Mouse (Mus musculus) thymus, adult 18-20 months (tissue): ENCODE measurements around the gene Atp1a4.

Experiments used
- DNase-seq, 2 experiments: peaks; one replicate each; pipeline ENCODE4 v3.0.0; 2022; ENCODE audit warnings: mixed read lengths in 2 of 2

Gene Atp1a4

DNA sequence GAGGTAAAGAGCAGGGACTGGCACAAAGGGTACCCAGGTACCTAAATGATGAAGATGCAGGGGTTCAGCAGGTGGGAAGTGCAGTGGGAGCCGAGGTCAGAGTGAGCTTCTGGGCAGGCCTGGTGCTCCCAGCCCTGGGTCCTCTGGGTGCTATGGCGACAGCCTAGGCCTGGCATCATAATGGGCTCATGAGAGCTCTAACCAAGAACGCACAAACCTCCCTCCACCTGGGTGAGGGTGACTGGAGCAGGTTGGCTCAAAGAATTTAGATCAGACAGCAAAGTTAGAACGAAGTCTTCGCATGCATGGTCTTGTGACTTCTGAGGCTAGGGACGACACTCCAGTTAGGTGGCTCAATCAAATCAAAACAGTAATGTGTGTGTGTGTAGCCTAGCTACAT is at the start of gene Atp1a4:
TSS of gene Atp1a4 (minus strand) at position 101 of the 400 bp plus-strand sequence.
- DNase-seq = no peak

DNA sequence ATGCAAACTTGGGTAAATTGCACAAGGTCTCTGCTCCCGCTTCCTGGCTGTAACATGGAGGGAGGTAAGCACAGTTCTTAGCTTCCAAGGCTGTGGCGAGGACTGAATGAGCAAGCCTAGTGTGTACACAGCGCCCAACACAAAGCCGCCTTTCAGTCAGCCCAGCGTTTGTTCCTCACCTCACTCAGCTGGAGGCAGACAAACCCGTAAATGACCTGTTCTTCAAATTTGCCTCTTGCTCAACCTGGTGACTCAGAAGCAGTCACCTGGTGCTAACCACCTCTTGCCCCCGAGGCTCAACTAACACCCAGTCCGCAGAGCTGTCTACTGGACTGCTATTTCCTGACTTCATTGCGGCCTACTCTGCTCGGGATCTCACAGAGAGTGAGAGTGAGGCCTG is 49.7 kb upstream of the Atp1a4 start:
- no peak for DNase-seq

DNA sequence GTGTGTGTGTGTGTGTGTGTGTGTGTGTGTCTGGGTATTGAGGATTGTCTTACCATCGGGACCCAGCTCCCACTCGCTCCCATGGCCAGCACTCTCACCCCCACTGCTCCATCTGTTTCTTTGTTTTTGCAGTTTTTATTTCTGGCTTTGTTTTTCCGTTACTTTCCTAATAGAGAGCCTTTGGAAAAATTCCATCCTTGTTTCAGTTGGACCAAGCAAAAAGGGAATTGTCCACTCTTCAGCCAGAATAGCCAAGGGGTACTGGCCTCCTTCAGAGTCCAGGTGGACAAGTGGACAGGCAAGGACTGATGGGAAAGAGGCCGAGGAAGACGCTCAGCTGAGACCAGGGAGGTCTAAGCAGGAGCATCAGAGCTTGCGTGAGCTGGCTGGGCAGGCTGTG is 48.7 kb upstream of the Atp1a4 start:
- DNase-seq = no peak

DNA sequence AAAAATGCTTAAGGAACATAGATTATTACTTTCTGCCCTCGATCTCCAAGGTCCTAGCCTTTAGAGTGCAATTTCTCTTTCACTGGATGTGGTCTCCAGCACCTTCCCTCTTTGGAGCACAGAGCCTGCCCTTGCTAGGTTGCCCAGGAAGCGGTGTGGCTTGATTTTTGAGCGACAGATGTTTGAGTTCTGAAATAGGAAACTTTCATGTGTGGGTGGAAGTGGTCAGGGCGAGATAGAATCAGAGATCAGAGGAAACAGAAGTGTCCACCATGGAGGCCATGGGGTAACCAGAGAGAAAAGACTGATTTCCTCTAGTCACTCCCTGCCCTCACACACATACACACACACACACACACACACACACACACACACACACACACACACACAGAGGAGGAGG is 48.0 kb upstream of the Atp1a4 start:
- DNase-seq = no peak

DNA sequence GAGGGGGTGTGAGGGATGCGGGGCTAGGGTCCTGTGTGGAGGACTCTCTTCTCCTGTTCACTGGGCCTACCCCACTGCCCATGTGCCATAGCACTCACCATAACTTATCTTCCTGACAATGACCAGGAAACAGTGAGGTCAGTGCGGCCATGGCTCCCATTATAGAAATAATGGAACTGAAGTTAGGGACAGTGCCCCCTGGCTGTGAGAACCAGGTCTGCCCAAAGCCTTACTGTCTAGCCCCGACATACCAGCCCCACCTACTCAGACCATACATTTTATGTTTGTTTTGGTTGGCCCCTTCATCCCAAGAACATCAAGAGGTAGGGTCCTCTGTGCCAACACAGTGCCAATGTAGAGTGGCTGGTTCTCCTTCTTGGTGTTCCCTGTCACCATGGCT is 47.4 kb upstream of the Atp1a4 start:
- DNase-seq = no peak

DNA sequence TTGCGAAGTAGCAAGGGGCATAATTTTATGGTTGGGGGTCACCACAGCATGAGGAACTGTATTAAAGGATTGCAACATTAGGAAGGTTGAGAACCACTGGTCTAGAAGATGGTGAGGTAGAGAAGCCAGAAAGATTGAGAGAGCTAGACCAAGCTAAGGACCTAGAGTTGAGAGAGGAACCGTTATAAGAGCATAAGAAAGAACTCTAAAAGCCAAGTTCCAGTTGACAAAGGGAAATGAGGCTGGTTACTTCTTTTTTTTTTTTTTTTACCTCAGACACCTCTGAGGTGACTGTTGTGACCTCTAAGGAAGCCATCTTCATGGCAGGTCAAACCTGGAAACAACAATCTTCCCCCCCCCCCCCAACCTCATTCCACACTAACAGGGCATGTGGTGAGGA is 46.9 kb upstream of the Atp1a4 start:
- no peak for DNase-seq

DNA sequence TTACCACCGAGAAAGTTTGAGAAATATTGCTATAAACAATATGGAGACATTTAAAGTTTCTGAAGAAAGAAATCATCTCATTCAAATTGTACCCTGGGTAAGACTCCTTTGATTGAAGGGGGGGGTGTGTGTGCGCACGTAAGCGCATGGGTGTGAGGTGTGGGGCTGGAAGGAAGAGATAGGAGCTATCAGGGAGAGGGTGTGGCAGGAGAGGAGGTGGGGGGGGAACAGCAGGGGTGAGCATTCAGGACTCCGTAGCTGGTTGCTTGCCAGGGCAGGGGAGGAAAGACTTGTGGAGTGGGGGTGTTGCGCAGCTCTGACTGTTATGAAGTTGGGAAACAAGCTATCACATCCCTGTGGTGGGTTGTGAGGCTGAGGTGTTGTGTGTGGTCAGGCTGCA is 46.2 kb upstream of the Atp1a4 start:
- no peak for DNase-seq

DNA sequence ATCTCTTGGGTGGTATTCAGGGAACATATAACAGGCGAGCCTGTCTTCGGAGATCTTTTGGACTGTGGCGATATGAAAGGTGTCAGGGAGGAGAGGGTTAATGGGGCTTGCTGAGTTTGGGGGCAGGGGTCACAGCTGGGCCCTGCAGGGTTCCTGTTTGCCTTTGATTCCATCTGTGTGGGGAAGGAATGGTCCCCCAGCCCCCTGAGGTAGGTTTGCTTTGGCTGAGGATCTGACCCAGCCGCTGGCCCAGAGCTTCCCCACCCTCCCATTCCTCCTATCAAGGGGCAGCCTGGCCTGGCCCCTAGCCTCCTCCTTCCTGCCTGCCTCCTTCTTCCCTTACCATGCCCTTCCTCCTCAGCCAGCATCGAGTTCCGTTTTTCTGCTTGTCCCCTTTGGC is 44.6 kb upstream of the Atp1a4 start:
- no peak for DNase-seq

DNA sequence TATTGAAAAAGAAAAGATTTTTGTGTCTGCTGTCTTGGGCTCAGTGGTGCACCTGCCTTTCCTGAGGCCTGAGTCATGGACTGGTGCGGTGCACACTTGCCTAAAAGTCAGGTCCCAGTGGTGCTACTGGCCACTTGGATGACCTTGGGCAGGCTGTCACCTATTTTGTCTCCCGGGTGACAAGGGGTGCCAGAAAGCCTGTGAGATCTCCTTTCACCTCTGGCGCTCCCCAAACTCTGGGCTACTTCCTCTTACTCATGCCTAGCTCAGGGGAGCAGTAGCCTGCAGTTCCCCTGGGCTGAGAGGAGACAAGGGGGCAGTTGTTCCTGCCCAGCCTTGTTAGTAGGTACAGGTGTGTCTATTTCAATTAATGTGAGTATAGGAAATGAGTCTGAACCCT is 44.1 kb upstream of the Atp1a4 start:
- no peak for DNase-seq

DNA sequence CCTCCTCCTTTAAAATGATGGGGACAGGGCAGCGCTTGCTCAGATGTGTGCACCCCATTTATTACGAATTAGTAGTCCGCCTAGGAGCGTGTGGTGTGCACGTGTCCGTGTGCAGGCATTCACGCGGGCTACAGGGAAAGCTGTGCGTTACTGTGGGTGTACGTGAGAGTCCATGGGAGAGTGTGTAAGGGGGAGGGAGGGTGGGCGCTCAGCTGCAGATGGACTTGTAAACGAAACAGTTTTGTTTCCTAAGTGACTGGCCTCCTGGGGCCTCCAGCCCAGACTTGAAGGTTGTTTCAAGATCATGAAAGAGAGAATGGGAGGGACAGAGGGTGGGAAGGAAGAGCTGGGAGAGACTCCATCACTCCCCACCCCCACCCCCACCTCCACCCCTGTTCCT is 43.0 kb upstream of the Atp1a4 start:
- DNase-seq = no peak

DNA sequence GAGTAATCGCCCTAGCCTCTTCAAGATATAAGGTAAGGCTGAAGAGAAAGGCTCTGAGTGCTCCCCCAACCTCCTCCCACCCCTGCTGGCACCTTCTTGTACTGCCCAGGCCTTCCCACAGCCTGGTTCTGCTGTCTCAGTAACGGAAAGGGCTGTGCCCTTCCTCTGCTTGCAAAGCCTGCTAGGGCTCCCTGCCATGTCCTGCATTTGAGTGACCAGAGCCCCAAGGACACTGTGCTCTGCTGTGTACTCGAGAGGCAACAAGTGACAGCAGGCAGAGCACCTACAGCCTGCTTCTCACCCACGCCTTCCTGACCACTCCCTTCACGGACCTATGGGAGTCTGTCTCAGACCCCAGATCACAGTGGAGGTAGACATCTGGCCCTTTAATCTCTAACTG is 42.0 kb upstream of the Atp1a4 start:
- DNase-seq = no peak

DNA sequence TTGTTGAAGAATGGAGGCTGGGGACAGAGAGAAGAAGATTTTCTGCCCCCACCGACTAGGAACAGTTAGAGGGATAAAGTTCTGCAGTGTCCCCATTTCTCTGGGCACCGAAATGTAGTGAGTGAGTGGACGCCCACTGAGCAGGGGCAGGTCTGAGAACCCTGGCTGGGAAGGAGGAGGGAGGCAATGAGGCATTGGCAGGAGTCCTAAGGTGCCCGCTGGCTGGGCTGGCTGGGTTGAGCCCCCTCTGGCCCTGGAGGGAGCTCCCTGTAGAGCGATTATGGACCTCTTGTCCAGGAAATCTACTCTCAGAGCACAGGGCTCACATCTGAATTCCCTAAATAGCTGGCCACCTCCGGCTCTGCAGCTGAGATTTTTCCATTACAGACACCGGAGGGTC is 41.3 kb upstream of the Atp1a4 start:
- DNase-seq = no peak

DNA sequence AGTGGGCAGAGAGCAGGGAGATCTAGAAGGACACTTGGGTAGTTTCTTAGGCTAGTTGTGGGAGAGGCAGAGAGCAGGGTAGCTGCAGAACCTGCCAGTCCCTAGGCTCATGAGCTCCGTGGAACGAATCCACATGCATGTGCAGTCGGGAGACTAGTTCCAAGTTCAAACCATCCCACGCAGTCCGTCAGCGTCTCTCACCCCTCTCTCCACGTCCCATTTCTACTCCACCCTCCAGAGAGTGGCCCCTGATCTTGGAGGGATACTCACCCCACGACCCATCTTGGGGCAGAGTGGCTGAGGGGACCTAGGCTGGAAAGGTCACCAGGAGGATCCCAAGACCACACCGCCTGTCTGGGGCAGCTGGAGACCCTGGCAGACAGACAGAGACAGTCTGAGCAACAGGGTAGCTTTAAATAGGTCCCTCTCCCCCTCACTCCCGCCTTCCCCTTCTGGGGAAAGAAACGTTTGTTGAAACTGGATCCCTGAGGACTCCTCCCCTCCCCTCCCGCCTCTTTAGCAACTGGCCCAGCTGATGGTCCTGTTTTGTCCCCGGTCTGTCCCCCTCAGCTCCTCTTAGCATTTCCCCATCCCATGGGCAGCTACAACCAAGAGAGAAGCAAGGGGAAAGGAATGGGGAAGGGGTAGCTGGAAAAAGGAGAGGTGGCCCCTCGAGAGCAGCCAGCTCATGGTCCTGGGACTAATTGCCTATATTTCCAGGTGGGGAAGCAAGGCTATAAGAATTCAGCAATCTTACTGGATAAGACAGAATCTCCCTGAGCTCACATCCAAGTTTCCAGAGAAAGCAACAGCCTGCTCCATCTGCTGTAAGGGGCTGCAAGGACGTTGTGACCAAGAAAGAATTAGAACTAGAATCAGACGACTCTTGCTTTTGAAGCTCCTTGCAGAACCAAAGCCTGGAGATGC is 39.7 kb upstream of the Atp1a4 start, which contains the start of gene Atp1a2:
TSS of gene Atp1a2 (minus strand) at position 454 of the 927 bp plus-strand sequence.
- DNase-seq = no peak

DNA sequence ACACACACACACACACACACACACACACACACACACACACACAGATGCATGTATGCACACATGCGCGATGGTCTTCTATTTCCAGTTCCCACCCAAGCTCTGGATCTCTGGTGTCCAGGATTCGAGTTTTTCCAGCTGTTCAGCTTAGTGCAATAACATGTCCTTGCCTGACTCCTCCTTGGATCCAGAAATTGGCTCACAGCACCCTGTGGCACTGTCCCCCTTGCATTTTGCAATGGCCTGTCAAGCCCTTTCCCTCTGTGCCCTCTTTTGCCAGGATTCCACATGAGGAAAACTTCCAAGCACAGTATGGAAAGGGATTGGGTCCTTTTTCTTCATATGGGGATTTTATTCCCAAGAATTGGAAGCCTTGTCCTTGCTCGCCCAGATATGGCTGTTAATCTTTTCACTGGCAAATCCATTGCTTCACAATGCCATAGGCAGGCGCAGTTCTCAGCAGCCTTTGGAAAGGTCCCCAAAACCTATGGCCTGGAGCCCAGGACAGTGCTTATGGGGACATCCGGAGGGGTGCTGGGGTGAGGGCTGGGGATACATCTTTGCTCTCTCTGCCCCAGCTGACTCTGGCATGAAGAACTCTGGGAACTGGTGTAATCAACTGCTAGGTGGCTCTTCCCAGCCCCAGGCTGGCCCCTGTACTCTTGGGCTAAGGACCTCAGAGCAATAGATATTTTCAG is 38.7 kb upstream of the Atp1a4 start:
- DNase-seq = no peak

DNA sequence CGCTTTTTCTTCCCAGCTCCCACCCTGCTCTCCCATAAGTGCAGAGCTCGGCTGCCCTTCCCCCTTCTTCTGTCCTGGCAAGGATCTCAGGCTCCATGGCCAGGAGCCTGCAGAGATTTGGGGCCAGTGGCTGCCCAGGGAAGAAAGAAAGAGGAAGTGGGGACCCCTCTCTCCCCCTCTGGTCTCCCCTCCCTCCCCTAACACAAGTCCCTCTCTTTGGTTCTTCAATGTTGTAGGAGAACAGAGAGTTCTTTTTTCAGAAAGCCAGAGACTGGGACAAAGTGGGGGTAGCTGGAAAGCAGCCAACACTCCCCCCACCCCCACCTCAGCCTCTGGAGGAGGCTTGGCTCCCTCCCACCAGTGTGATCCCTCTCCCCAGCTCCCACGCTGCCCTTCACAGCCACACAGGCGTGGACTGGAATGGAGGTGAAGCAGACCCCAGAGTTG is 37.6 kb upstream of the Atp1a4 start:
- no peak for DNase-seq

DNA sequence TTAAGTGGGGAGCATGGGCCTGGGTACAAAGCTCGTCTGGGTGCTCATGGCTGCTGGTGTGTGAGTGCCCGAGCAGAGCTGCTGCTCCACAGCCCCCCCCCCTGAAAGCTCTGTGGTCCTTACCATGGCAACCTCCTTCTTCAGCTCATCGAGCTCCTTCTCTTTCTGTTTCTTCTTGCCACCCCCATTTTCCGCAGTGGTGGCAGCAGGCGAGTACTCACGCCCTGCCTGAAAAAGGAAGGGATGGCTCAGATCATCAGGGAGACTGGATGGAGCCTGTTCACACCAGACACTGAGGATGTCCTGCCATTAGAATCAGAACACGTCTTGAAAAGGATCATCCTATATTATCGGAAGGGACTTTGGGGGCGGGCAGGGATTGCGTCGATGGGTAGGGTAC is 35.2 kb upstream of the Atp1a4 start:
- no peak for DNase-seq

DNA sequence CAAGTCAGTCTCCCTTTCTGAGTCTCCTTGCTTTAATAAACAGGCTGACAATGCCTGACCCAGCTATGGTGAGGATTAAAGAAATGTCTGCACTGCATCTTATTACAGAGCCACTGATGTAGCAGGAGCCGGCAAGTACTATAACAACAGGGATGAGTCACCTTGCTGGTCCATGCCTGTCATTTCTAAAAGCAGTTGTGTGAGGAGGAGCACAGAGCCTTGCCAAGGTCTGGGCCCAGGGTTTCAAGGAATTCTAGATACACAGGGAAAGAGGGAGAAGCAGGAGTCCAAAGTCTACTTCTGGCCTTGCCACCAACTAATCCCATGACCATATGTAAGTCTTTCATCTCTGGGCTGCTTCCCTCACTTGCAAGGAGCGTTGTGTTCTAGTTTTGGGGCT is 34.7 kb upstream of the Atp1a4 start:
- DNase-seq = no peak

DNA sequence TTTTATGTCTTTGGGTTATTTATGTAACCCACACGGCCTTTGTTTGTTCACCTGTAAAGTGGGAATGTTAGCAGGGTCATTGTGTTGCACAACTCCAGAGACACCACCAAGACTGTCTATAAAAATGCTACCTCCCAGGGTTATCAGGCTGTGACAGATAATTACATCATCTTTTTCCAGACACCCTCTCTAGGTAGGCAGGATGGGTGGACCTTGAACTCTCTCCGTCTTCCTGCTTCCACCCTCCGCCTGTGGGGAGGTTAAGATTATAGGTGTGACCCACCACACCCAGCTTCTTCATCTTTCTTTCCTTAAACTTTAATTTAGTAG is 31.4 kb upstream of the Atp1a4 start:
- no peak for DNase-seq

DNA sequence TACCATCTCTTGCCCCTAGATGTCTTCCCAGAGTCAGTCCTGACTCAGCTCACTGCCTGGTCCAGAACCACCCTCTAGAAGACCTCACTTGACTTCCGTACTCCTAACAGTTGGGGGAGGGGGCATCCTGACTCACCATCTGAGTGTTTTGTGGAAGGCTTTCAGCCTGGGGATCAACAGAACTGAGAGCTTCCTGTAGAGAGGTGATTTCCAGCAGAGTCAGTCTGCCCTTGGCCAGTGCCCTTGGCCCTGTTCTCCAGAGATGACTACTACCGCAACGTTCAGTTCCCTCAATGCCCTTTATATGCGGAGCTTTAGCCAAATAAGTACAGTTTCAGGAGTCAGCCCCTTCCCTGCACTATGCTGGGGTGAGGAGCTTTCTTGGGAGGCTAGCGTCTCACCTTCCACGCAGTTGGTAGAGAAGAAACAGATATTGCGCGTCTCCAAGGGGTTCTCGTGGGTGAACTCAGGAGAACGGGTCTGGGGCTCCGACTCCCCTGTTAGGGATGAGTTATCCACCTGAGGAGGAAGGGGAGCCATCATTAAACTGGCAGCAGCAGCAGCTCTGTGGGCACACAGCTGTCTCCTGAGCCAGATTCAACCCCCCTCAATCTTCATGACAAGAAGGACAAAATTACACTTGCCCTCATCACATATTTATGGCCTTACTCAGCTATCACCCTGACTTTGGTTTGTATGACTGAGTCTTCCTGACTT is 30.8 kb upstream of the Atp1a4 start:
- no peak for DNase-seq

DNA sequence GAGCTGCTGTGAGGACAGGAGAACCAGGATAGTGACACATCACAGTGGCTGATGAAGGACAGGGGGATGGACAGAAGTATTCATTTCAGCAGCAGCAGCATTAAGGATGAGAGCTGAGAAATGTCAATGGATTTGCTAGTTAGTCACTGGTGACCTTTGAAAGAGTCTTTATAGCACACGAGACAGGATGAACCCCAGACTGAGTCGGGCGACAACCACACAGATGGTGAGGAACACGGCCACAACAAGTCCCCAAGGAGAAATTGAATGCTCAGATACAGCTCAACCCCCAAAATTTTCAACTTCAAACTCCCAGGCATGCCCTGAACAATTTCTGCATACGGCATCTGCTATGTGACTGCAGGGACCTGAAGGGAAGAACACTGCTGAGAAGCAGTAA is 28.5 kb upstream of the Atp1a4 start:
- DNase-seq = no peak

DNA sequence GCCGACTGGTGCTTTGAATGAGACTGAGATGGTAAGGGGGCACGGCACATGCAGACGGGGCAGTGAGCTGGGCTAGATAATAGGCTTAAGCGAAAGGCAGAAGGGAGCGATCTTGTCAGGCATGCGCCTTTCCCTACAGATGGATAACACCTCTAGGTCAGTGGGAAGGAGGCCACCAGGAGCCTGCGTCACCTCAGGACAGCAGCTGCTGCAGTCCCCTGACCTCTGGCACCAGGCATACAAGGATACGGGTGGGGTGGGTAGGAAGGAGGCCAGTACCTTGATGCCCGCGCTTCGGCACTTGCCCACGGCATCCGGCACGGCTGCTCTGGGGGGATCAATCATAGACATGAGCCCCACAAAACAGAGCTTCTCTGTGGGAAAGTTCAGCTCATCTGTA is 26.0 kb upstream of the Atp1a4 start:
- no peak for DNase-seq

DNA sequence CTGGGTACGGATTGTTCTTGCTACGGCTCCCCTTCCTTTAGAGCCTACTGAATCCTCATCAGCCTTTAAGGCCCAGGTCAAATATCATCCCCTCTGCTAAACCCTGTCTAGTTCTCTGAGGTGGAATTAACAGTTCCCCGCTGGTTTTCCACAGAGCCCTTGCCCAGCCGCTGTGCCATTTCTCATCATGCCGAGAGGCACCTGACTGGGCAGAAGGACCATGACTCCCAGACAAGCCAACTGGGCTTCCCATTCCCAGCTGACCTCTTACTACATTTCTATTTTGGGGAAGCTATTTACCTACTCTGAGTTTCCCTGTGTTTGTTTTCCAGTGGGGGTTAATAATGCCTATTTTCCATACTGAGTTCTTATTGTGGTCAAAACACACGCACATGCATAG is 24.9 kb upstream of the Atp1a4 start:
- DNase-seq = no peak

DNA sequence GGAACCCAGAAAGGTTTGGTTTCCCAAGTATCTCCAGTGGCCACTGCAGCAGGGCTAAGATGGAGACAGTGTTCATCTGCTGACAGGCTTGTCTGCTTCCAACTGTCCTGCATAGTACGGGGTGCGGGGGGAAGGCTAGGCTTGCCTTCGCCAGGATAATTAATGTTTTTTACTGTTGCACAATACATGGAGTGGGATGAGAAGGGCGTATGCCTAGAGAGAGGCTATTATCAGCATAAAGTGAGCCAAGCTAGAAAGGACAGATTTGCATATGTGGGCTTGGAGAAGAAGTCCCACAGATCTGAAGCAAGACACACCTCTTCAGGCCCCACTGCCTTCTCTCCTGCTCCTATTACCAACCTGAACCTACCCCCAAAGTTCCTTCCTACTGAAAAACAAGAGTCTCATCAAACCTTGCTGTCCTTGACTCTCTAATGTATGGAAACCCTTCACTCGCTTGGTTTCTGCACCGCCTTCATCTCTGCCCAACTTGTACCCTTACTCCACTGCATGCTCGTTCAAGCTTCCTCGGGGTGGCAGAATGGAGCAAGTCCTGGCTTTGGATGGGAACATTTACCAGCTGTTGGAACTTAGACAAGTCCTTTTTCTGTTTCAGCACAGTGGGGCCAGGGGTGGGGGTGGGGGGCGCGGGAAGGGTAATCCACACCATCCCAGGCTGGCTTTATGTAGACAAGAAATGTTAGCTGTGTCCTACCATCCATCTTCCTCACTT is 23.5 kb upstream of the Atp1a4 start:
- DNase-seq = no peak
